Mouse (Mus musculus) MEL (cell line): ENCODE data around the gene Tmc1. TPM values are rescaled to one million over a fixed set of nuclear protein-coding genes. Genes with fewer than 3 reads are reported as not detected.

Experiments used
- DNase-seq: peaks from one replicate; pipeline ENCODE4 v3.0.0; 2011; ENCODE audit warnings: low read depth, low spot score
- H3K27ac ChIP-seq: 2 replicates; pipeline ENCODE4 v1.5.1; 2012; ENCODE audit warnings: low read depth, mild to moderate bottlenecking, control low read depth, low read length, moderate library complexity; ENCODE audit not compliant: control insufficient read depth
- H3K27me3 ChIP-seq, 2 experiments: fragments of 150-350 bp in 1 of 2; sonication (generic) in 1 of 2; 2 replicates each; pipeline ENCODE4 v1.6.1; 2012; ENCODE audit warnings: low read length in 2 of 2, mild to moderate bottlenecking in 2 of 2, improper control_type of control experiment in 1 of 2, moderate library complexity in 1 of 2; ENCODE audit not compliant: insufficient read depth in 2 of 2, control insufficient read depth in 1 of 2
- H3K36me3 ChIP-seq, 2 experiments: 2 replicates each; pipeline ENCODE4 v1.6.1; 2012 to 2014; ENCODE audit warnings: low read length in 2 of 2, improper control_type of control experiment in 1 of 2, inconsistent platforms in 1 of 2, mild to moderate bottlenecking in 1 of 2; ENCODE audit not compliant: insufficient read depth in 2 of 2, control insufficient read depth in 1 of 2
- H3K4me1 ChIP-seq, 2 experiments: fragments of 150-350 bp in 1 of 2; sonication (generic) in 1 of 2; 2 replicates each; pipeline ENCODE4 v1.6.1; 2012; ENCODE audit warnings: low read length in 2 of 2, improper control_type of control experiment in 1 of 2, mild to moderate bottlenecking in 1 of 2; ENCODE audit not compliant: insufficient read depth in 2 of 2, control insufficient read depth in 1 of 2
- H3K4me3 ChIP-seq, 2 experiments: fragments of 150-350 bp in 1 of 2; sonication (generic) in 1 of 2; 2 replicates each; pipeline ENCODE4 v1.5.1; 2012; ENCODE audit warnings: low read depth in 2 of 2, low read length in 2 of 2, mild to moderate bottlenecking in 2 of 2, moderate library complexity in 2 of 2, control low read depth in 1 of 2, improper control_type of control experiment in 1 of 2; ENCODE audit not compliant: control insufficient read depth in 1 of 2, insufficient read depth in 1 of 2
- H3K79me2 ChIP-seq: 2 replicates; pipeline ENCODE4 v1.6.1; 2012; ENCODE audit warnings: mild to moderate bottlenecking, low read length, moderate library complexity; ENCODE audit not compliant: control insufficient read depth, poor library complexity, insufficient read depth
- H3K9ac ChIP-seq: 2 replicates; pipeline ENCODE4 v1.6.1; 2012; ENCODE audit warnings: low read depth, mild to moderate bottlenecking, control low read depth, low read length, moderate library complexity; ENCODE audit not compliant: control insufficient read depth, poor library complexity, severe bottlenecking
- H3K9me3 ChIP-seq: fragments of 150-350 bp; sonication (generic); replicated peaks from 2 replicates; pipeline ENCODE4 v1.6.1; 2012; ENCODE audit warnings: mild to moderate bottlenecking, low read length, improper control_type of control experiment, moderate library complexity; ENCODE audit not compliant: insufficient read depth
- BHLHE40 ChIP-seq: IDR thresholded peaks from 2 replicates; pipeline ENCODE4 v1.6.1; 2012; ENCODE audit warnings: low read depth, mild to moderate bottlenecking, inconsistent platforms, low read length, improper control_type of control experiment, borderline replicate concordance
- CHD2 ChIP-seq: IDR thresholded peaks from 2 replicates; pipeline ENCODE4 v1.6.1; 2011; ENCODE audit warnings: low read length, improper control_type of control experiment
- CTCF ChIP-seq, 3 experiments: IDR thresholded peaks in 2 of 3; conservative IDR thresholded peaks in 1 of 3; 2 replicates each; pipeline ENCODE4 v1.5.1; 2011 to 2012; ENCODE audit warnings: low read length in 3 of 3, low read depth in 2 of 3, mild to moderate bottlenecking in 2 of 3, improper control_type of control experiment in 1 of 3, inconsistent platforms in 1 of 3, mixed read lengths in 1 of 3, moderate library complexity in 1 of 3; ENCODE audit not compliant: control insufficient read depth in 1 of 3, insufficient read depth in 1 of 3, poor library complexity in 1 of 3, severe bottlenecking in 1 of 3
- EP300 ChIP-seq, 2 experiments: IDR thresholded peaks; 2 replicates each; pipeline ENCODE4 v1.6.1; 2011; ENCODE audit warnings: improper control_type of control experiment in 2 of 2, low read length in 2 of 2, low read depth in 1 of 2, mild to moderate bottlenecking in 1 of 2
- ETS1 ChIP-seq: IDR thresholded peaks from 2 replicates; pipeline ENCODE4 v1.6.1; 2012; ENCODE audit warnings: low read depth, mild to moderate bottlenecking, inconsistent platforms, low read length, improper control_type of control experiment, moderate library complexity
- GABPA ChIP-seq: IDR thresholded peaks from 2 replicates; pipeline ENCODE4 v1.6.1; 2012; ENCODE audit warnings: low read depth, mild to moderate bottlenecking, inconsistent platforms, low read length, improper control_type of control experiment, moderate library complexity
- HCFC1 ChIP-seq: IDR thresholded peaks from 2 replicates; pipeline ENCODE4 v1.6.1; 2012; ENCODE audit warnings: low read depth, mild to moderate bottlenecking, inconsistent platforms, low read length, improper control_type of control experiment, moderate library complexity
- JUND ChIP-seq: IDR thresholded peaks from 2 replicates; pipeline ENCODE4 v1.6.1; 2011; ENCODE audit warnings: low read depth, mild to moderate bottlenecking, improper control_type of control experiment, low read length
- MAFK ChIP-seq: IDR thresholded peaks from 2 replicates; pipeline ENCODE4 v1.6.1; 2011; ENCODE audit warnings: low read depth, mild to moderate bottlenecking, low read length, improper control_type of control experiment, borderline replicate concordance
- MAX ChIP-seq: IDR thresholded peaks from 2 replicates; pipeline ENCODE4 v1.6.1; 2011; ENCODE audit warnings: low read length, improper control_type of control experiment
- MAZ ChIP-seq: IDR thresholded peaks from 2 replicates; pipeline ENCODE4 v1.6.1; 2012; ENCODE audit warnings: low read depth, mild to moderate bottlenecking, inconsistent platforms, low read length, improper control_type of control experiment
- MEF2A ChIP-seq: IDR thresholded peaks from 2 replicates; pipeline ENCODE4 v1.6.1; 2014; ENCODE audit warnings: low read depth, mild to moderate bottlenecking, inconsistent platforms, low read length, improper control_type of control experiment; ENCODE audit not compliant: poor library complexity, insufficient replicate concordance, severe bottlenecking; ENCODE audit errors: extremely low read depth
- MXI1 ChIP-seq: IDR thresholded peaks from 2 replicates; pipeline ENCODE4 v1.6.1; 2011; ENCODE audit warnings: mild to moderate bottlenecking, low read depth, low read length, improper control_type of control experiment
- MYB ChIP-seq: IDR thresholded peaks from 2 replicates; pipeline ENCODE4 v1.6.1; 2011; ENCODE audit warnings: mild to moderate bottlenecking, low read depth, low read length, improper control_type of control experiment
- MYC ChIP-seq: IDR thresholded peaks from 2 replicates; pipeline ENCODE4 v1.6.1; 2011; ENCODE audit warnings: low read depth, mild to moderate bottlenecking, low read length, improper control_type of control experiment, moderate library complexity
- NELFE ChIP-seq: IDR thresholded peaks from 2 replicates; pipeline ENCODE4 v1.6.1; 2011; ENCODE audit warnings: low read depth, low read length, improper control_type of control experiment
- NRF1 ChIP-seq: IDR thresholded peaks from 2 replicates; pipeline ENCODE4 v1.6.1; 2014; ENCODE audit warnings: low read depth, mild to moderate bottlenecking, inconsistent platforms, low read length, improper control_type of control experiment, moderate library complexity; ENCODE audit not compliant: poor library complexity, insufficient read depth, severe bottlenecking
- POLR2AphosphoS2 ChIP-seq: IDR thresholded peaks from 2 replicates; pipeline ENCODE4 v1.6.1; 2011; ENCODE audit warnings: low read length, improper control_type of control experiment
- SIN3A ChIP-seq: IDR thresholded peaks from 2 replicates; pipeline ENCODE4 v1.6.1; 2012; ENCODE audit warnings: low read length, improper control_type of control experiment, inconsistent platforms
- SMC3 ChIP-seq: IDR thresholded peaks from 2 replicates; pipeline ENCODE4 v1.6.1; 2011; ENCODE audit warnings: low read depth, low read length, improper control_type of control experiment
- TBP ChIP-seq: IDR thresholded peaks from 2 replicates; pipeline ENCODE4 v1.8.0; 2011; ENCODE audit warnings: low read depth, low read length, improper control_type of control experiment
- UBTF ChIP-seq: IDR thresholded peaks from 2 replicates; pipeline ENCODE4 v1.6.1; 2012; ENCODE audit warnings: low read depth, mild to moderate bottlenecking, inconsistent platforms, low read length, improper control_type of control experiment, moderate library complexity, borderline replicate concordance; ENCODE audit not compliant: insufficient read depth
- USF2 ChIP-seq, 2 experiments: IDR thresholded peaks; 2 replicates each; pipeline ENCODE4 v1.6.1; 2011 to 2012; ENCODE audit warnings: improper control_type of control experiment in 2 of 2, low read length in 2 of 2, borderline replicate concordance in 1 of 2, inconsistent platforms in 1 of 2, low read depth in 1 of 2, mild to moderate bottlenecking in 1 of 2; ENCODE audit not compliant: insufficient read depth in 1 of 2
- ZMIZ1 ChIP-seq: IDR thresholded peaks from 2 replicates; pipeline ENCODE4 v1.6.1; 2012; ENCODE audit warnings: low read depth, mild to moderate bottlenecking, inconsistent platforms, low read length, improper control_type of control experiment, moderate library complexity
- ZNF384 ChIP-seq: IDR thresholded peaks from 2 replicates; pipeline ENCODE4 v1.6.1; 2012; ENCODE audit warnings: low read depth, mild to moderate bottlenecking, inconsistent platforms, low read length, improper control_type of control experiment
- polyA plus RNA-seq, 2 experiments: library from polyadenylated mRNA; stranded (reverse) in 1 of 2; unstranded in 1 of 2; fragments of >175 nt in 1 of 2; fragments of >200 nt in 1 of 2; gene quantifications; 2 replicates each; pipeline versions ENCODE4 v1.2.1 to v1.2.4; 2012; ENCODE audit warnings: low replicate concordance in 2 of 2, low read depth in 1 of 2; ENCODE audit not compliant: insufficient read length in 2 of 2, insufficient read depth in 1 of 2, missing spikeins in 1 of 2
- total RNA-seq: library from RNA; depleted of rRNA; stranded (reverse); fragments of 300-350 nt; gene quantifications from 2 replicates; pipeline ENCODE4 v1.2.3, GENCODE M21; 2012

Gene Tmc1
- total and polyA plus RNA-seq, 3 experiments: not detected

DNA sequence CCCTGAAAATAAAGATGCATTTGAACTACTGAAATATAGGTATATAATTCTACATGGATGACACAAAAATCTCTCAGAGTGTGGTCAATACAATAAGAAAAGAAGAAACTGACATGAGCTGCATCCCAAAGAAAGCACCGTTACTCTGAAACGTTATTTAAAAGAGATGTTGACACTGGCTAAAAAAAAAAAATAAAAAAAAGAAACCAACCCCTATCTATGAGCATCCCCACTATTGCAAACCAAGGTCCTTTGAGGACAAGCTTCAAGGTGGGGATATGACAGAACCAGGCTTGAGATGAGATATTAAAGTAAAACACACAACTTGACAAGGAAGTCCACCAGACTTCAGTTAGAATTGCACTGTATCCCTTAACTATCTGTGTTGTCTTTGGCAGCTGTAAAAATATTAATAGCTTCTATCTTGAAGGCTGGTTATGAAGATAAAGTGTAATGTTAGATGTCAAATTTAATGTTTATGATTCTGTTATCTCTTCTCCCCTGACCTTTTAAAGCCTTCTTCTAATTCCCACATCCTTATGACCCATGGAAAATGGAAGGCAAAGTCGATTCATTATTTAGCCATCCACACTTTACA is 106.4 kb downstream of the Tmc1 start (continued):
- TF ChIP-seq CHD2 (no peak; the same call in 1 of the 2 replicates), SMC3 (no peak), ZNF384 (peak; percentile 97), MYC (no peak), MXI1 (no peak), MAZ (0 out of 2 replicates have a peak, but pooled peaks have one; percentile 22), NRF1 (no peak), SIN3A (peak; percentile 88), MAX (no peak), MYB (peak; percentile 72), UBTF (no peak), MEF2A (peak; percentile 83; the same call in 1 of the 2 replicates), JUND (no peak), USF2 (IDR thresholded peaks at IDR 0.05; ENCODE audit: borderline replicate concordance in 1 of 2, insufficient read depth in 1 of 2, low read depth in 1 of 2, low read length in 2 of 2) (no peak), TBP (no peak), MAFK (peak; percentile 53; the same call in 1 of the 2 replicates), POLR2AphosphoS2 (no peak), EP300 (IDR thresholded peaks at IDR 0.05; ENCODE audit: low read depth in 1 of 2, low read length in 2 of 2) (peak; percentile 93 to 95), ETS1 (peak; percentile 96), ZMIZ1 (no peak), BHLHE40 (peak; percentile 55; the same call in 1 of the 2 replicates)

DNA sequence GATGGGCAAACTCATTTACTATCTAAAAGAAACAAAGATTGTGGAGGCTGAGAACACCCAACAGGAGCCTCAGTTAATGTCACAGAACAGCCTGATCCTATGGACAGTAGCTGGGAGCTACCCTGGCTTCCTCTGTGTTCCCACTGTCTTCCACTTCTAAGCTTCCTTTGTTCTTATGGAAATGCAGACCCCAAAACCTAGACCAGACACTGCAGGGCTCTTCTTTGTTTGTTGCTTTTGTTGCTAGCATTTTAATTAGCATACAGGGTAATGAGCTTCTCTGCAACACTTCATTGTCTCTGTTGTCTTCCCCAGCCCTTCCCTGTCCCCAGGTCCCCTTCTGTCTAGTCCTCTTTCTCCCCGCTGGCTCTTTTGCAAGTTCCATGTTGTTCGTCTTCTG is 116.6 kb downstream of the Tmc1 start:
- Histone ChIP-seq H3K79me2 (no peaks in the 10 kb centered on the region), H3K9ac (no peak overlapping the region), H3K36me3 (no peaks in the 10 kb centered on the region), H3K27me3 (no peaks in the 10 kb centered on the region), H3K4me1 (no peaks in the 10 kb centered on the region), H3K27ac (no peak overlapping the region)
- DNase-seq: no peak
- no peak for TF ChIP-seq GABPA
- TF ChIP-seq USF2 (IDR thresholded peaks at IDR 0.05; ENCODE audit: borderline replicate concordance in 1 of 2, insufficient read depth in 1 of 2, low read depth in 1 of 2, low read length in 2 of 2): no peak
- TF ChIP-seq MAX: no peak
- no peak for TF ChIP-seq NELFE
- TF ChIP-seq SMC3: no peak
- no peak for TF ChIP-seq TBP
- no peak for TF ChIP-seq JUND
- no peak for TF ChIP-seq BHLHE40
- TF ChIP-seq ETS1: no peak
- no peak for TF ChIP-seq HCFC1
- no peak for TF ChIP-seq CTCF (IDR thresholded peaks at IDR 0.05 in 2 of 3, conservative IDR thresholded peaks at IDR 0.05 in 1 of 3; ENCODE audit: control insufficient read depth in 1 of 3, insufficient read depth in 1 of 3, low read depth in 2 of 3, low read length in 3 of 3, poor library complexity in 1 of 3, severe bottlenecking in 1 of 3)
- TF ChIP-seq MAFK: no peak
- TF ChIP-seq, all 39 proteins: peak for 0
- Histone ChIP-seq H3K4me3 (no peak overlapping the region), H3K9me3 (no peaks in the 10 kb centered on the region)
